Mouse (Mus musculus): Measurements from ENCODE around the gene Atg3.

The Atg3 gene

GRCm38 (mm10) chr16:45158522-45159388, at the start of gene Atg3, which contains the start of gene Slc35a5:
Atg3 (plus strand) TSS chr16:45158785.
Slc35a5 (minus strand) TSS chr16:45158706.
- TF ChIP-seq GATA4 (IDR thresholded peaks at IDR 0.05; ENCODE audit: insufficient replicate concordance, low read length): no peak; the same call in 1 of the 2 replicates

GRCm38 (mm10) chr16:45110498-45110897, 48.1 kb upstream of the Atg3 start:
- peak; percentile 66; the same call in 1 of the 2 replicates for TF ChIP-seq GATA4 (IDR thresholded peaks at IDR 0.05; ENCODE audit: insufficient replicate concordance, low read length)

GRCm38 (mm10) chr16:45117200-45117599, 41.4 kb upstream of the Atg3 start:
- no peak for TF ChIP-seq GATA4 (IDR thresholded peaks at IDR 0.05; ENCODE audit: insufficient replicate concordance, low read length)

GRCm38 (mm10) chr16:45118760-45119159, 39.8 kb upstream of the Atg3 start:
- no peak for TF ChIP-seq GATA4 (IDR thresholded peaks at IDR 0.05; ENCODE audit: insufficient replicate concordance, low read length)

GRCm38 (mm10) chr16:45120844-45121425, 37.6 kb upstream of the Atg3 start:
- TF ChIP-seq GATA4 (IDR thresholded peaks at IDR 0.05; ENCODE audit: insufficient replicate concordance, low read length): no peak

- no peak for TF ChIP-seq GATA4 (IDR thresholded peaks at IDR 0.05; ENCODE audit: insufficient replicate concordance, low read length)
Measured at GRCm38 (mm10) chr16:45122571-45122970, 36.0 kb upstream of the Atg3 start.

- no peak for TF ChIP-seq GATA4 (IDR thresholded peaks at IDR 0.05; ENCODE audit: insufficient replicate concordance, low read length)
Measured at GRCm38 (mm10) chr16:45124230-45125203, 34.1 kb upstream of the Atg3 start.

- no peak for TF ChIP-seq GATA4 (IDR thresholded peaks at IDR 0.05; ENCODE audit: insufficient replicate concordance, low read length)
Measured at GRCm38 (mm10) chr16:45127936-45128710, 30.5 kb upstream of the Atg3 start.

GRCm38 (mm10) chr16:45141711-45142110, 16.9 kb upstream of the Atg3 start:
- TF ChIP-seq GATA4 (IDR thresholded peaks at IDR 0.05; ENCODE audit: insufficient replicate concordance, low read length): no peak

- TF ChIP-seq GATA4 (IDR thresholded peaks at IDR 0.05; ENCODE audit: insufficient replicate concordance, low read length): no peak
Measured at GRCm38 (mm10) chr16:45142565-45142964, 16.0 kb upstream of the Atg3 start.

- TF ChIP-seq GATA4 (IDR thresholded peaks at IDR 0.05; ENCODE audit: insufficient replicate concordance, low read length): no peak
Measured at GRCm38 (mm10) chr16:45145119-45145518, 13.5 kb upstream of the Atg3 start.

GRCm38 (mm10) chr16:45148488-45149082, 10.0 kb upstream of the Atg3 start:
- no peak for TF ChIP-seq GATA4 (IDR thresholded peaks at IDR 0.05; ENCODE audit: insufficient replicate concordance, low read length)

GRCm38 (mm10) chr16:45154741-45155250, 3.8 kb upstream of the Atg3 start:
- no peak for TF ChIP-seq GATA4 (IDR thresholded peaks at IDR 0.05; ENCODE audit: insufficient replicate concordance, low read length)

- no peak for TF ChIP-seq GATA4 (IDR thresholded peaks at IDR 0.05; ENCODE audit: insufficient replicate concordance, low read length)
Measured at GRCm38 (mm10) chr16:45158136-45158521, 456 bp upstream of the Atg3 start.
